Mouse (Mus musculus) spleen, adult 2 months (tissue): ENCODE measurements around the gene Plcl1. TPM values are rescaled to one million over a fixed set of nuclear protein-coding genes. Genes with fewer than 3 reads are reported as not detected.

ENCODE experiments used
- DNase-seq, 2 experiments: peaks; one replicate each; pipeline versions ENCODE4 v3.0.0 to v3.0.0-alpha.2; 2012 to 2021; ENCODE audit warnings: low spot score in 2 of 2, low read depth in 1 of 2
- H3K27ac ChIP-seq: fragments of 200-500 bp; 2 replicates; pipeline ENCODE4 v1.5.1; 2012; ENCODE audit warnings: low read length, inconsistent platforms; ENCODE audit not compliant: insufficient read depth
- H3K27me3 ChIP-seq: fragments of 200-500 bp; 2 replicates; pipeline ENCODE4 v1.6.1; 2012; ENCODE audit warnings: mild to moderate bottlenecking, moderate library complexity, low read length, inconsistent platforms; ENCODE audit not compliant: control insufficient read depth, insufficient read depth
- H3K36me3 ChIP-seq: fragments of 200-500 bp; 2 replicates; pipeline ENCODE4 v1.6.1; 2012; ENCODE audit warnings: mild to moderate bottlenecking, low read length, inconsistent platforms; ENCODE audit not compliant: control insufficient read depth, insufficient read depth
- H3K4me1 ChIP-seq: fragments of 200-500 bp; 2 replicates; pipeline ENCODE4 v1.6.1; 2011; ENCODE audit warnings: inconsistent platforms; ENCODE audit not compliant: control insufficient read depth, insufficient read depth, insufficient read length
- H3K4me3 ChIP-seq: fragments of 200-500 bp; 2 replicates; pipeline ENCODE4 v1.5.1; 2011; ENCODE audit warnings: mild to moderate bottlenecking, inconsistent platforms; ENCODE audit not compliant: insufficient read depth, insufficient read length; ENCODE audit errors: extremely low read depth
- CTCF ChIP-seq: fragments of 200-500 bp; IDR thresholded peaks from 2 replicates; pipeline ENCODE4 v1.5.1; 2011; ENCODE audit warnings: mild to moderate bottlenecking, inconsistent platforms; ENCODE audit not compliant: insufficient read depth, insufficient read length, insufficient replicate concordance; ENCODE audit errors: extremely low read depth
- POLR2A ChIP-seq: fragments of 200-500 bp; IDR thresholded peaks from 2 replicates; pipeline ENCODE4 v1.6.1; 2011; ENCODE audit warnings: low read depth, low read length, inconsistent platforms
- WGBS: fragments of 180-500 bp; shearing (Covaris S2); methylation state at CpG from one replicate; pipeline ENCODE4 v1.1.7; 2018; 5-methylcytosine and 5-hydroxymethylcytosine counted together
- polyA plus RNA-seq: library from polyadenylated mRNA; depleted of rRNA; stranded (reverse); fragments of >200 nt; gene quantifications from 2 replicates; pipeline ENCODE4 v1.2.3, GENCODE M21; 2012

The Plcl1 gene
- polyA plus RNA-seq, 1 experiment = 0.49 TPM

DNA sequence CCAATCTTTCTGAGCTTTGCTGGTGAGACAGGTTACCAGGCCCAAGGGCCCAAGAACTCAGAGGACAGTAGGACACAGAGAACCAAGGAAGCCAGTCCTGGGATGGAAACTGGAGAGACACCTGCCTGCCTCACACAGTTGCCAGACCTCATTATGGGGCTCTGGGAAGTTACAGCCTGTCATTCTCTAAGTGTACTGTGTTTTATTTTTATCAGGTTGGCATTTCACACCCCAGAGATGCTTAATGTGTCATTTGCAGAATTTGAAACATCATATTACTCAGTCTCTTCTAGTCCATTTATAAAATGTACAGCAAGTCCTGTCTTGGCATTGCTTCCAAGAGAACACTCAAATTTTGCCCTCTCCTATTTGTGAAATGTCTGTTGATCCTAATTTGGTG, 111.5 kb downstream of the Plcl1 start:
- no peak overlapping the region for H3K27ac ChIP-seq
- TF ChIP-seq CTCF = no peak
- no peak for TF ChIP-seq POLR2A
- DNase-seq = no peak

DNA sequence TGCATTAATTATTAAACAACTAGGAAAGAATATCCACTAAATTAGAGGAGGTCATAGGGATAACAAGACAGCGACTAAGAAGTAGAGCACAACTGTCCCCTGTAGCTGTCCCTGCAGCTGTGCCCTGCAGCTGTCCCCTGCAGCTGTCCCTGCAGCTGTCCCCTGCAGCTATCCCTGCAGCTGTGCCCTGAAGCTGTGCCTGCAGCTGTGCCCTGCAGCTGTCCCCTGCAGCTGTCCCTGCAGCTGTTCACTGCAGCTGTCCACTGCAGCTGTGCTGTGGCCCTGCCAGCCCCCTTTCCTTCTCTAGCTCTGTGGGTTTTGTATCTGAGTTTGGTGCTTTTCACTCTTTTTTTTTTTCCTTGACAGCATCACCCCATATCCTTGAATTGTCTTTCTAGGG, 118.2 kb downstream of the Plcl1 start:
- 84% methylated on average over 1 of the region's 1 CpGs for WGBS
- DNase-seq = no peak
- TF ChIP-seq CTCF = no peak
- TF ChIP-seq POLR2A = no peak
- 0 out of 2 replicates have a peak, but pooled peaks cover 2% of the 10 kb centered on the region for H3K4me1 ChIP-seq
- no peak overlapping the region for H3K27ac ChIP-seq
- H3K4me3 ChIP-seq = no peak overlapping the region
- H3K27me3 ChIP-seq = no peaks in the 10 kb centered on the region
- H3K36me3 ChIP-seq = no peaks in the 10 kb centered on the region

More for the DNA sequence above, 111.5 kb downstream of the Plcl1 start:
- H3K36me3 ChIP-seq = no peaks in the 10 kb centered on the region
- H3K4me3 ChIP-seq = no peak overlapping the region
- H3K27me3 ChIP-seq = no peaks in the 10 kb centered on the region
- no peaks in the 10 kb centered on the region; the same call in 1 of the 2 replicates for H3K4me1 ChIP-seq

DNA sequence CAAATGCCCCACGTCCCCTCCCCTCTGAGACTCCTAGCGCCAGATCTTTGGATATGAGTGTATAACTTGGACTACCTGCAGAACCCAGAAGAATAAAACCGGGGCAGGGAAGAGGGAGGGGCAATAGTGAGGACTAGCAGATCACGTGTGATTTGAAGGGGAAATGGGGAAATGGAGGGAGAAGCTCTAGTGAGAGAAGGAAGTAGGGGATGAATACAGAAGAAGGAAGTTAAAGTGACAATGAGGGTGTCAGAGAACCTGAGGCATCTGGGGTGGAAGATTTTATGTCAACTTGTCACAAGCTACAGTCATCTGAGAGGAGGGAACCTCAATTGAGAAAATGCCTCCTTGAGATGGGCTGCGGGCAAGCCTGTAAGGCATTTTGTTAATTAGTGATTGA, 119.4 kb downstream of the Plcl1 start:
- DNase-seq = no peak
- 60% methylated on average over 5 of the region's 5 CpGs for WGBS
- H3K4me3 ChIP-seq = no peak overlapping the region
- no peak overlapping the region for H3K27ac ChIP-seq
- H3K36me3 ChIP-seq = no peaks in the 10 kb centered on the region
- TF ChIP-seq POLR2A (no peak), CTCF (no peak)
- 0 out of 2 replicates have a peak, but pooled peaks cover 2% of the 10 kb centered on the region for H3K4me1 ChIP-seq
- H3K27me3 ChIP-seq = no peaks in the 10 kb centered on the region

DNA sequence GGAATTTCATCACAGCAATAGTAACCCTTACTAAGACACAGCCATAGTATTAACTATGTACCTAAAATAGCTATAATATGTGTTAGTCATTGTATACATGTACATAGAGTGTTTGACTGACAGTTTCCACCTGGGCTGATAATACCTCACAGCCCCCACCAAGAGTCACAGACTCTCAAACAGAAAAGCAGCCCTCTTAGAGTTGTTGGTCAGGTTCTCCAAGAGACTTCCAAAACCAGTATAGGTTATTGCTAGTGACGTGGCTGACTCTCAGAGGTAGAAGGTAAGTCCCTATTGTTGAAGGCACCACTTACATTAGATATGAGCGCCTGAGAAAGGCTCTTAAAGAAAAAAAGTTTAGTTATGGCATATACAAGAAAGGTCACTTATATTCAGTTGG, 120.0 kb downstream of the Plcl1 start:
- TF ChIP-seq CTCF (no peak), POLR2A (no peak)
- no peaks in the 10 kb centered on the region for H3K36me3 ChIP-seq
- no peak overlapping the region for H3K27ac ChIP-seq
- DNase-seq = no peak
- 0 out of 2 replicates have a peak, but pooled peaks cover 2% of the 10 kb centered on the region for H3K4me1 ChIP-seq
- H3K27me3 ChIP-seq = no peaks in the 10 kb centered on the region
- 93% methylated on average over 2 of the region's 2 CpGs for WGBS
- H3K4me3 ChIP-seq = no peak overlapping the region

DNA sequence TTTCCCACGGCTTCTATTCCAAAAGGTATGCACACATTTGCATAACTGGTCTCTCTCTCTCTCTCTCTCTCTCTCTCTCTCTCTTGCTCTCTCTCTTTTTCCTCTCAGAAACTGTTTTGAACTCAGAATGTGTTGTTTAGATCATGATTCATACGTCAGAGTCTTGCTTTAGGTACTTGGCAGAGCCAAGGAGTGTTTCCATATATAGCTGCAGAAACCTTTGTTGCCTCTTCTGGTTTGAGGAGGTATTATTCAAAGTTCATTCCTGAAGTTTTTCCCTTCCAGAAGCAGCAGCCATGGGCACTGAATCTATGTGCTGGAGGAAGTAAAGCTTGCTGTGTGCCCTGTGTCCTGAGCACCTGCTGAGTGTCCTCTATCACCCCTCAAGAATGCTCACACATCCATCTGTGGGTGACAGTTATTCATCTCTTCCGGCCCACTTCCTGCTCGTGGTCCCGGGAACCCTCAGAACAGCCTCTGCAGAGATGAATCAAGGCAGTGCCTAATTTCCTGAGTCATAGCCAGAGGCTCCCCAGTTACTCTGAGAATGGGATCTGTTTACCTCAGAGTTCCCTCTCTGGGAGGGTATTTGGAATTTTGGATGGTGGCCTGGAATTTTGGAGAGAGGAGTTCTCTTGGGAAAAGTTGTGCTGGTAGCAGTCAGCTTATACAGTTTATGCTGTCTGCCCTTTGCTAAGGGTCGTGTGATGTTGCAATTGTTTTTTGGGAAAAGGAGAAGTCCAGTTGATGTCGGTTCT, 123.0 kb downstream of the Plcl1 start:
- DNase-seq = no peak
- 9% methylated on average over 7 of the region's 7 CpGs for WGBS
- no peak overlapping the region for H3K4me3 ChIP-seq
- H3K27ac ChIP-seq = no peak overlapping the region
- TF ChIP-seq CTCF (no peak), POLR2A (no peak)
- H3K27me3 ChIP-seq = no peaks in the 10 kb centered on the region
- H3K4me1 ChIP-seq = 0 out of 2 replicates have a peak, but pooled peaks cover 2% of the 10 kb centered on the region
- no peaks in the 10 kb centered on the region for H3K36me3 ChIP-seq

DNA sequence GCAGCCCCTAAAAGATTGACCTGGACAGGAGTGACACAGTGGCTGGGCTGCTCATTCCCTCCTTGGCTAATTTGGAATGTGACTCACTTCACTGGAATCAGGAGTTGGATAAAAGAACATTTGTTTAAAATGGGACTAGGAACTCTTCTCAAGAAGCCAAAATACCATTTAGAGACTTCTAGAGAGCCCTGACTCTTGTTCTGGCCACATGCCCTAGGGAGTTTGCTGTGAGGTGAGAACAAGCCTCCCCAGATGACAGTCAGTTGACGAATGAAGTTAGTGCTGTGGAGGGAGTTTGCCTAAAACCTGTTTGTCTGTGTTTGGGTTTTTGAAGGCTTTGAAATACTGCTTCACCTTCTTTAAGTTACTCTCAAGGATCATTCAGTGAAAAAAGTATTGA, 128.1 kb downstream of the Plcl1 start:
- H3K4me1 ChIP-seq = 0 out of 2 replicates have a peak, but pooled peaks cover under 1% of the 10 kb centered on the region
- WGBS = 50% methylated on average over 1 of the region's 1 CpGs
- no peak overlapping the region for H3K27ac ChIP-seq
- H3K36me3 ChIP-seq = no peaks in the 10 kb centered on the region
- H3K27me3 ChIP-seq = no peaks in the 10 kb centered on the region
- DNase-seq = no peak
- H3K4me3 ChIP-seq = no peak overlapping the region
- TF ChIP-seq CTCF (no peak), POLR2A (no peak)

DNA sequence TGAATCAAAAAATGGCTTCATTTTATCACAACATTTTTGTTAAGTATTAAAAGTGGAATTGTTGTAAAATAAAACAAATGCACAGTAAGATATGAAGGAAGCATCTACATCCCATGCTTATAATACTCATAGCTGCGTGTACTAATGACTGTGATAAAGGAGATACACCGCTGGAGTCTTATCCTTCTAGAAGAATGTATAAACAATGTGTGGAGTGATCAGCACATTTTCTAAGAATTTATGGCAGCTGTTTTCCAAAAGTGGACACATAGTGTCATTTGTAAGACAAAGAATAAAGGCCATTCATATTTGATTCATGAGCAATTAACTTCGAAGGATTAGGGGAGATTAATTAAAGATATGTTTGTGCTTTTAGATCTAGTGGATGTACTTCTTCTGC, 148.7 kb downstream of the Plcl1 start:
- Histone ChIP-seq H3K27me3 (no peaks in the 10 kb centered on the region), H3K36me3 (no peaks in the 10 kb centered on the region), H3K4me3 (no peak overlapping the region), H3K4me1 (no peaks in the 10 kb centered on the region; the same call in 1 of the 2 replicates), H3K27ac (no peak overlapping the region)
- TF ChIP-seq POLR2A (no peak), CTCF (no peak)
- DNase-seq = no peak
- 93% methylated on average over 3 of the region's 3 CpGs for WGBS
